Mouse (Mus musculus) neural tube, embryonic 14.5 days (tissue): ENCODE data around the gene Vps33b. TPM values are rescaled to one million over a fixed set of nuclear protein-coding genes. Genes with fewer than 3 reads are reported as not detected.

Experiments used
- ATAC-seq: fragments of 200-750 bp; cut with Nextera tagmentation; 2 replicates; pipeline ENCODE4 v1.8.0; 2017; ENCODE audit warnings: low read depth, mild to moderate bottlenecking, moderate TSS enrichment, moderate library complexity
- H3K27ac ChIP-seq: fragments of 300-500 bp; sonication (generic); 2 replicates; pipeline ENCODE4 v1.5.1; 2014; ENCODE audit warnings: low read depth, mild to moderate bottlenecking, control low read depth, low read length, moderate library complexity, mixed read lengths
- H3K27me3 ChIP-seq: fragments of 300-500 bp; sonication (generic); 2 replicates; pipeline ENCODE4 v1.6.1; 2014; ENCODE audit warnings: low read length; ENCODE audit not compliant: control insufficient read depth, insufficient read depth
- H3K36me3 ChIP-seq: fragments of 300-500 bp; sonication (generic); 2 replicates; pipeline ENCODE4 v1.6.1; 2014; ENCODE audit warnings: low read length, mixed read lengths; ENCODE audit not compliant: control insufficient read depth, insufficient read depth
- H3K4me1 ChIP-seq: fragments of 300-500 bp; sonication (generic); 2 replicates; pipeline ENCODE4 v1.6.1; 2014; ENCODE audit warnings: low read length; ENCODE audit not compliant: control insufficient read depth, insufficient read depth
- H3K4me2 ChIP-seq: fragments of 300-500 bp; sonication (generic); 2 replicates; pipeline ENCODE4 v1.6.1; 2014; ENCODE audit warnings: mild to moderate bottlenecking, low read depth, low read length, control low read depth
- H3K4me3 ChIP-seq: fragments of 300-500 bp; sonication (generic); 2 replicates; pipeline ENCODE4 v1.5.1; 2014; ENCODE audit warnings: low read depth, low read length, control low read depth, mixed read lengths
- H3K9ac ChIP-seq: fragments of 300-500 bp; sonication (generic); replicated peaks from 2 replicates; pipeline ENCODE4 v1.6.1; 2014; ENCODE audit warnings: low read depth, mild to moderate bottlenecking, control low read depth, low read length, mixed read lengths
- H3K9me3 ChIP-seq: fragments of 300-500 bp; sonication (generic); 2 replicates; pipeline ENCODE4 v1.6.1; 2016; ENCODE audit warnings: low read length; ENCODE audit not compliant: control insufficient read depth
- WGBS: fragments of 180-500 bp; shearing (Covaris S2); extraction: QIAGEN DNeasy Blood & Tissue Kit; methylation state at CpG from one replicate; pipeline ENCODE4 v1.1.7; 2014; 5-methylcytosine and 5-hydroxymethylcytosine counted together
- polyA plus RNA-seq: library from polyadenylated mRNA; unstranded; fragments of >200 nt; fragmentation: Nextera tagmentation; extraction: Ambion mirVana; gene quantifications from 2 replicates; pipeline ENCODE4 v1.2.1, GENCODE M21; 2014

Gene Vps33b
- polyA plus RNA-seq, 1 experiment from 2014 or later = 34.9 TPM

- Histone ChIP-seq H3K4me2 (no peak overlapping the region), H3K27me3 (no peaks in the 10 kb centered on the region), H3K4me1 (0 out of 2 replicates have a peak, but pooled peaks cover 3% of the 10 kb centered on the region), H3K9ac (no peak overlapping the region), H3K27ac (no peak overlapping the region), H3K9me3 (no peaks in the 10 kb centered on the region), H3K36me3 (no peaks in the 10 kb centered on the region), H3K4me3 (no peak overlapping the region)
- WGBS = 88% methylated on average over 3 of the region's 3 CpGs
- ATAC-seq = no peak
Measured at GRCm38 (mm10) chr7:80297041-80297440, 27.6 kb downstream of the Vps33b start.

- Histone ChIP-seq H3K4me1 (0 out of 2 replicates have a peak, but pooled peaks cover 3% of the 10 kb centered on the region), H3K27me3 (no peaks in the 10 kb centered on the region)
- 94% methylated on average over 4 of the region's 4 CpGs for WGBS
Measured at GRCm38 (mm10) chr7:80298754-80299153, 29.3 kb downstream of the Vps33b start.

GRCm38 (mm10) chr7:80299568-80299967 is 30.1 kb downstream of the Vps33b start:
- no peak overlapping the region for H3K4me3 ChIP-seq

More at GRCm38 (mm10) chr7:80298754-80299153, 29.3 kb downstream of the Vps33b start:
- Histone ChIP-seq H3K27ac (no peak overlapping the region), H3K9ac (no peak overlapping the region), H3K36me3 (no peaks in the 10 kb centered on the region), H3K4me3 (no peak overlapping the region), H3K9me3 (no peaks in the 10 kb centered on the region), H3K4me2 (no peak overlapping the region)
- ATAC-seq = no peak

GRCm38 (mm10) chr7:80301522-80301921 is 32.1 kb downstream of the Vps33b start:
- ATAC-seq = no peak
- Histone ChIP-seq H3K9ac (no peak overlapping the region), H3K4me3 (no peak overlapping the region), H3K36me3 (no peaks in the 10 kb centered on the region), H3K4me2 (no peak overlapping the region), H3K27ac (no peak overlapping the region), H3K9me3 (no peaks in the 10 kb centered on the region), H3K27me3 (no peaks in the 10 kb centered on the region), H3K4me1 (no peaks in the 10 kb centered on the region)
- WGBS = 94% methylated on average over 2 of the region's 2 CpGs

More at GRCm38 (mm10) chr7:80299568-80299967, 30.1 kb downstream of the Vps33b start:
- 0 out of 2 replicates have a peak, but pooled peaks cover 3% of the 10 kb centered on the region for H3K4me1 ChIP-seq
- ATAC-seq = no peak
- no peak overlapping the region for H3K9ac ChIP-seq
- H3K4me2 ChIP-seq = no peak overlapping the region
- no peaks in the 10 kb centered on the region for H3K9me3 ChIP-seq
- no peaks in the 10 kb centered on the region for H3K36me3 ChIP-seq
- no peaks in the 10 kb centered on the region for H3K27me3 ChIP-seq
- 94% methylated on average over 3 of the region's 3 CpGs for WGBS
- H3K27ac ChIP-seq = no peak overlapping the region

GRCm38 (mm10) chr7:80307766-80308165 is 38.3 kb downstream of the Vps33b start:
- Histone ChIP-seq H3K4me2 (no peak overlapping the region), H3K4me3 (no peak overlapping the region), H3K27ac (no peak overlapping the region), H3K9me3 (no peaks in the 10 kb centered on the region), H3K4me1 (no peaks in the 10 kb centered on the region), H3K27me3 (no peaks in the 10 kb centered on the region), H3K9ac (no peak overlapping the region), H3K36me3 (no peaks in the 10 kb centered on the region)
- ATAC-seq = no peak
- 94% methylated on average over 3 of the region's 3 CpGs for WGBS

- ATAC-seq = no peak
- no peak overlapping the region for H3K4me3 ChIP-seq
- no peak overlapping the region for H3K4me2 ChIP-seq
- H3K9me3 ChIP-seq = no peaks in the 10 kb centered on the region
- WGBS = 89% methylated on average over 7 of the region's 7 CpGs
- no peaks in the 10 kb centered on the region for H3K27me3 ChIP-seq
- H3K9ac ChIP-seq = no peak overlapping the region
- H3K27ac ChIP-seq = no peak overlapping the region
- H3K36me3 ChIP-seq = peaks cover 6% of the 10 kb centered on the region; the same call in 1 of the 2 replicates
- H3K4me1 ChIP-seq = no peaks in the 10 kb centered on the region
Measured at GRCm38 (mm10) chr7:80310771-80311170, 41.3 kb downstream of the Vps33b start.

GRCm38 (mm10) chr7:80315733-80316132 is 46.3 kb downstream of the Vps33b start:
- H3K36me3 ChIP-seq = peaks cover 19% of the 10 kb centered on the region
- no peak for ATAC-seq
- H3K27ac ChIP-seq = no peak overlapping the region
- H3K9me3 ChIP-seq = no peaks in the 10 kb centered on the region
- H3K9ac ChIP-seq = no peak overlapping the region
- no peak overlapping the region for H3K4me2 ChIP-seq
- no peaks in the 10 kb centered on the region for H3K4me1 ChIP-seq
- H3K27me3 ChIP-seq = no peaks in the 10 kb centered on the region
- WGBS = 89% methylated on average over 2 of the region's 2 CpGs
- H3K4me3 ChIP-seq = no peak overlapping the region

- H3K4me1 ChIP-seq = no peaks in the 10 kb centered on the region
- no peak for ATAC-seq
- 74% methylated on average over 1 of the region's 1 CpGs for WGBS
- no peak overlapping the region for H3K4me3 ChIP-seq
- no peak overlapping the region for H3K9ac ChIP-seq
- H3K4me2 ChIP-seq = no peak overlapping the region
- H3K27me3 ChIP-seq = no peaks in the 10 kb centered on the region
- no peak overlapping the region for H3K27ac ChIP-seq
- H3K9me3 ChIP-seq = no peaks in the 10 kb centered on the region
- peaks cover 19% of the 10 kb centered on the region for H3K36me3 ChIP-seq
Measured at GRCm38 (mm10) chr7:80317439-80318115, 48.1 kb downstream of the Vps33b start.

GRCm38 (mm10) chr7:80318670-80319069 is 49.2 kb downstream of the Vps33b start:
- ATAC-seq = no peak
- H3K36me3 ChIP-seq = peaks cover 19% of the 10 kb centered on the region
- no peak overlapping the region for H3K27ac ChIP-seq
- WGBS = 87% methylated on average over 4 of the region's 4 CpGs
- H3K9me3 ChIP-seq = no peaks in the 10 kb centered on the region
- H3K4me2 ChIP-seq = no peak overlapping the region
- H3K4me3 ChIP-seq = no peak overlapping the region
- peaks cover 10% of the 10 kb centered on the region for H3K4me1 ChIP-seq
- no peak overlapping the region for H3K9ac ChIP-seq
- no peaks in the 10 kb centered on the region for H3K27me3 ChIP-seq
